Mouse (Mus musculus): ENCODE results near the gene Alox5ap. TPM values are rescaled to one million over a fixed set of nuclear protein-coding genes. Genes with fewer than 3 reads are reported as not detected.
A peak's percentile ranks its signal among the peaks of the same experiment; 100 is the strongest.

Alox5ap gene
- polyA plus RNA-seq, 1 experiment from 2014 or later = 8.3 TPM

DNA sequence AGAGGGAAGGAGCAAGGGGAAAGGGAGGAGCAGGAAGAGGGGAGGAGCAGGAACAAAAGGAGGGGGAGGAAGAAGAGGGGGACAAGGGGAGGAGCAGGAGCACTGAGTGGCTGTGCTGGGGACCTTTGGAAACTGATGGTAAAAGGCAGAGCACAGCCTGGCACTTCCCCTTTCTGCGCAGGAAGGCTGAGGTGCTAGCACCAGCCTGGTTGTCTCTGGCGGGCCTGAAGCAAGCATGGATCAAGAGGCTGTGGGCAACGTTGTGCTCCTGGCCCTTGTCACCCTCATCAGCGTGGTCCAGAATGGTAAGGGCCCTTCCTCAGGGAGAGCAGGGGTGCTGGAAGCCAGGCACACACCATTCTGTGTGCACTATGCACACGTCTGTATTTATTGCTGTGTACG is 312 bp downstream of the Alox5ap start:
- Histone ChIP-seq H3K27ac (replicated peaks) (no peak overlapping the region), H3K4me3 (no peak overlapping the region), H3K9ac (replicated peaks) (no peak overlapping the region), H3K36me3 (no peaks in the 10 kb centered on the region), H3K27me3 (no peaks in the 10 kb centered on the region), H3K4me2 (replicated peaks) (no peak overlapping the region), H3K4me1 (no peaks in the 10 kb centered on the region), H3K9me3 (no peaks in the 10 kb centered on the region)
- WGBS = 63% methylated on average over 6 of the region's 6 CpGs
- no peak for ATAC-seq (replicated peaks)

DNA sequence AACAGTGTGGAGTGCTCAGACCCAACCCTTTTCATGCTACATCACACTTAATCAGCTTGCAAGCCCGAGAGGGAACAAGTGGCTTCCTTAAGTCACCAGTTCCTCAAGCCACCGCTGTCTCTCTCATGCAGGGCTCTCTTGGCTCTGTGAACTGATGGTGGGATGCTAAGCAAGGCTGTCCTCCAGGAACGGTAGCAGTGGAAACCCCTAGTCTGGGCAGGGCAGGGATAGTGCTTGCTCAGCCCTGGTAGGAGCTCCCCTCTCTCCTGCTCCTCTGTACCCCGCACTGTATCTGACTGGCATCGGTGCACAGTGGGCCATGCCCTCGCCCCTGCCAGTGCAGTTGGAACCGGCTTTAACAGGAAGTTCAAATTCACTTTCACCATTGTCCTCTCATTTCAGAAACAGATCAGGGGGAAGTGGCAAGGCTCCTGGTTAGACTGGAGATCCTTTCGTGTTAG is 2.2 kb downstream of the Alox5ap start:
- Histone ChIP-seq H3K27me3 (no peaks in the 10 kb centered on the region), H3K9ac (replicated peaks) (no peak overlapping the region), H3K4me3 (no peak overlapping the region), H3K9me3 (no peaks in the 10 kb centered on the region), H3K4me1 (no peaks in the 10 kb centered on the region), H3K4me2 (replicated peaks) (no peak overlapping the region), H3K27ac (replicated peaks) (no peak overlapping the region), H3K36me3 (no peaks in the 10 kb centered on the region)
- no peak for ATAC-seq (replicated peaks)
- WGBS = 81% methylated on average over 8 of the region's 8 CpGs

DNA sequence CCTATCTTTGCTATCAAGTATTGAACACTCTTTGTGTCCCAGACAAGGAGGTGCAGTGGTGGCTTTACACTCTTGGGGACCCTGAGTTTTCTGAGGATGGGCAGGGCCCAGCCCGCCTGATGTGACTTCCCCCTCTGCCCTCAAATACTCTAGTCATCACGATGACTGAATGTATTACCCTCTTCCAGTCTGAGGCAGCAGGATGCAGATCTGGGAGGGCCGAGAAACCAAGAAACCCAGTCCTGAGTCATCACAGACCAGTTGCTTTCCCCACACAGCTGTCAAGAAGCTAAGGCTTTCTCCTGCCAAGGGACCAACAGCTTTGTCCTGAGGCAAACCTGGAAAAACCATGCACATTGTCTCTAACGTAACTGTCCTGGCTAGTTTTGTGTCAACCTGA is 2.9 kb downstream of the Alox5ap start:
- Histone ChIP-seq H3K9ac (replicated peaks) (no peak overlapping the region), H3K4me3 (no peak overlapping the region), H3K4me2 (replicated peaks) (no peak overlapping the region), H3K27ac (replicated peaks) (no peak overlapping the region), H3K36me3 (no peaks in the 10 kb centered on the region), H3K27me3 (no peaks in the 10 kb centered on the region), H3K4me1 (no peaks in the 10 kb centered on the region), H3K9me3 (no peaks in the 10 kb centered on the region)
- 80% methylated on average over 4 of the region's 4 CpGs for WGBS
- no peak for ATAC-seq (replicated peaks)

DNA sequence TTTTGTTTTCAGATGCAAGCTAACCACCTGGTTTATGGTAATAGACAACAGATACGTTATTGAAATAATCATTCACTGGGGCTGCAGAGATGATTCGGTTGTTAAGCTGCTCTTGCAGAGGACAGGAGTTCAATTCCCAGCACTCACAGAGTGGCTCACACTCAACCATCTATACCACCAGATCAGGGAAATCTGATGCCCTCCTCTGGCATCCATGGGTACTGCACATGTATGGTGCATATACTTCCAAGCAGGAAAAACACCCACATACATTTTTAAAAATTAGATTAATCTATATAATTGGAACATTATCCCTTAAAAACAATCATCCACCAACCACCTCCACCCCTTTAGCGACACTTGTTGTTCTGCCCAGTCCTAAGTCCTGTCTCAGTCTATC is 6.7 kb downstream of the Alox5ap start:
- 96% methylated on average over 3 of the region's 3 CpGs for WGBS
- no peak for ATAC-seq (replicated peaks)
- H3K36me3 ChIP-seq = no peaks in the 10 kb centered on the region

DNA sequence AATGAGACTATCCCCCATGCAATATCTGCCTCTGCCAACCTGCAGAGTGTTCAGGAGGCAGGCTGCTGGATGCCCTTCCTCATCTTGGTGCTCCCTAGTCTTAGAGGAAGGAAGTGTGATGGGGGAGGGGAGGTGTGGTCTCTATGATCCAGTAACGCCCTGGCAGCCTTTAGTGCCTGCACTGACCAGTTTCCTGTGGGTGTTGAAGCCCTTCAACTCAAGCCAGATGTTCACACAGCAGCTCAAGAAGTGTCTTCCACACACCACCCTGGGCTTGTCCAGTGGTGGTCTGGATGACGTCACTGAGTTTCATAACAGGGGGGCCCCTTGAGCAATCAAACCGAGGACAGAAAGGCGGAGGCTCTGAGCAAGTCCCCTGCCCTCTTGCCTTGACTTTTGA is 8.0 kb downstream of the Alox5ap start:
- ATAC-seq (replicated peaks) = no peak
- no peak overlapping the region for H3K4me2 ChIP-seq (replicated peaks)
- H3K4me1 ChIP-seq = no peaks in the 10 kb centered on the region
- H3K9me3 ChIP-seq = 0 out of 2 replicates have a peak, but pooled peaks cover 3% of the 10 kb centered on the region
- H3K27me3 ChIP-seq = no peaks in the 10 kb centered on the region
- H3K27ac ChIP-seq (replicated peaks) = no peak overlapping the region
- H3K9ac ChIP-seq (replicated peaks) = no peak overlapping the region
- H3K4me3 ChIP-seq = no peak overlapping the region
- H3K36me3 ChIP-seq = no peaks in the 10 kb centered on the region
- 83% methylated on average over 4 of the region's 4 CpGs for WGBS

More for the DNA sequence above, 6.7 kb downstream of the Alox5ap start:
- H3K4me2 ChIP-seq (replicated peaks) = no peak overlapping the region
- no peak overlapping the region for H3K27ac ChIP-seq (replicated peaks)
- H3K9ac ChIP-seq (replicated peaks) = no peak overlapping the region
- no peaks in the 10 kb centered on the region for H3K4me1 ChIP-seq
- no peaks in the 10 kb centered on the region for H3K27me3 ChIP-seq
- H3K4me3 ChIP-seq = no peak overlapping the region
- 0 out of 2 replicates have a peak, but pooled peaks cover 3% of the 10 kb centered on the region for H3K9me3 ChIP-seq

DNA sequence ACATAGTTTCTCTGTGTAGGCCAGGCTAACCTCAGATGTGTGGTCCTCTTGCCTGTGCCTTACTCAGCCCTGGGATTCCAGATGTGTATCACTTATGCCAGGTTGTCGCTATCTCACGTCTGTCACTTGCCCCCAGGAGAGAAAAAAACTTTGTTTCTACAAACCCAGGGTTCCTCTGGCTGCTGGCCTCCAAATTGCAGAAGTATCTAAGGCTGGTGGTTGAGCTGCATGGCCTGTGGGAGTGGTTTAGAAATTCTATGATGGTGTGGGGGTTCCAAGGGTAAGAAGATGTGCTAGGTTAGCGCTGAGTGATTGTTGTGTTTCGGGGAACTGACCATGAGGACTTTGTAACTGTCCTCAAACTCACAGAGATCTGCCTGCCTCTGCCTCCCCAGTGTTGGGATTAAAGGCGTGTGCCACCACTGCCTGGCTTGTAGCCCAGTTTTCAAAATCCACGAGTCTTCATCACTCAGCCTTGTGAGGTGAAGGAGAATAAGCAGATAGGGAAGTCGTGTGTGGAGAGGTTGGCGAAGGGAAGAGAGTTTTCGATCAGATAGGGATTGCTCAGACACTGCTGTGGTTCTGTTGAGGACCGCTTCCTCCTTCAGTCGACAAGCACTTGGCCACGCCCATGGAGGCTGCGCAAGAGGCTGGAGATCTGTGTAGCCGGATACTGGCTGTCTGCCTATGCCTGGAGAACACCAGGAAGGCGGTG is 10.0 kb downstream of the Alox5ap start:
- Histone ChIP-seq H3K9me3 (0 out of 2 replicates have a peak, but pooled peaks cover 3% of the 10 kb centered on the region), H3K4me2 (replicated peaks) (no peak overlapping the region), H3K27me3 (no peaks in the 10 kb centered on the region), H3K4me3 (no peak overlapping the region), H3K9ac (replicated peaks) (no peak overlapping the region), H3K36me3 (no peaks in the 10 kb centered on the region), H3K27ac (replicated peaks) (no peak overlapping the region), H3K4me1 (peaks cover 6% of the 10 kb centered on the region; the same call in 1 of the 2 replicates)
- 90% methylated on average over 15 of the region's 15 CpGs for WGBS
- ATAC-seq (replicated peaks) = no peak

DNA sequence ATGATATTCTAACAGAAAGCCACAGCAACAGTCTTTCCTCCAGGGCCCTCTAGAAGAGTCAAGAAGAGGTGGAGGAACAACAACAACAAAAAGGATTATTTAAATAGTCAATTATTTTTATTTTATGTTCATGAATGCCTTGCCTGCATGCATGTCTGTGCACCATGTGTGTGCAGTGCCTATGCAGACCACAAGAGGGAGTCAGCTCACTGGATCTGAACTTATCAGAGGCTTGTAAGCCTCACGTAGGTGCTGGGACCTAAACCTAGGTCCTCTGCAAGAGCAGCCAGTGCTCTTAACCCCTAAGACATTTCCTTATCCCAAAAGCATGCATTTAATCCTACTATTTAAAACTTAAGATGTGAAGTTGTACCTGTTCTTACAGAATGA is 10.5 kb downstream of the Alox5ap start:
- Histone ChIP-seq H3K4me3 (no peak overlapping the region), H3K27ac (replicated peaks) (no peak overlapping the region), H3K9me3 (0 out of 2 replicates have a peak, but pooled peaks cover 3% of the 10 kb centered on the region), H3K36me3 (no peaks in the 10 kb centered on the region), H3K27me3 (no peaks in the 10 kb centered on the region), H3K9ac (replicated peaks) (no peak overlapping the region), H3K4me1 (peaks cover 6% of the 10 kb centered on the region; the same call in 1 of the 2 replicates), H3K4me2 (replicated peaks) (no peak overlapping the region)
- ATAC-seq (replicated peaks) = no peak
- WGBS = 82% methylated on average over 1 of the region's 1 CpGs

DNA sequence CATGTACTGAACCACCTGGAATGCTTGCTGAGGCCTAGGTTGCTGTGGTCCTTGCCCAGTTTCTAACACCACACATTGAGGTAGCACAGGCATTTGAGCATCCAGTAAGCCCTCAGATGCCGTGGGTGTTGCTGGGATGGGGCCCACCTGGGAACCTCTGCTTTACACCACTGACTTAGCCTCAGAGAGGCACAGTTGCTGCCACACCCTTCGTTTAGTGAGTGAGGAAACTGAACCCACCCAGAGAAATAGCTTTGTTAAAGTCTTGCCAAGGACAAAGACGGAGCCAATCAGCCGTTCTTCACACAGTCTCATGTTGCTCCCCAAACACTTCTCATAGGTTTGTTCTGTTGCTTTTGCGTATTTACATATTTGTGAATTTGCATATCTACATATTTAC is 13.0 kb downstream of the Alox5ap start:
- Histone ChIP-seq H3K4me1 (peaks cover 6% of the 10 kb centered on the region; the same call in 1 of the 2 replicates), H3K9me3 (0 out of 2 replicates have a peak, but pooled peaks cover 3% of the 10 kb centered on the region), H3K36me3 (no peaks in the 10 kb centered on the region), H3K9ac (replicated peaks) (no peak overlapping the region), H3K27me3 (no peaks in the 10 kb centered on the region), H3K4me2 (replicated peaks) (no peak overlapping the region), H3K27ac (replicated peaks) (no peak overlapping the region), H3K4me3 (no peak overlapping the region)
- 79% methylated on average over 5 of the region's 5 CpGs for WGBS
- ATAC-seq (replicated peaks) = no peak

DNA sequence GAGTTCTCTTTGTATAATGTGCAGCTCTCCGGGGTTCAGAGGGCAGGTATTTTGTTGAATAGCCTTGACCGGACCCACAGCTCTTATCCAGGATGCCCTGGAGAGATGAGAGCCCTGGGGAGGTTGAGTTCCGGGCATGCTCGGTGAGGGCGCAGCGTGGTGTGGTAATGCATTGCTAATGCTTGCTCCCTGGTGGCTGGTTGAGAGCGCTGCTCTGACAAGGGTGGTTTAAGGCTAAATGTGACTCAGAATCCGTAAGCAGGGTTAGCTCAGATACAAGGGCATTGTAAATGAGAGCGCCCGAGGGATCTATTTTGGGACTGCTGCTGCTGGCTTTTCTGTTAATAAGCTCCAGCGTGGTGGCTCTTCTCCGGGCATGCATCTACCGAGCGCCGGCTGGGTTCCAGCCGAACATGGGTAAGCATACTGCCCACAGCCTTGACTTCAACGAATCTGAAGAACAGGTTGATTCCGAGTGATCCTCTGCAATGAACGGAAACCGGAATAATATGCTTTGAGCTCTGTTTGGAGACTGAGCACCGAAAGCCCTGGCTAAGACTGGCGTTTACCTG is 14.8 kb downstream of the Alox5ap start:
- H3K9ac ChIP-seq (replicated peaks) = peak overlapping the region; percentile 4; the same call in 1 of the 2 replicates
- peak overlapping the region; percentile 14; the same call in 1 of the 2 replicates for H3K4me3 ChIP-seq
- H3K27me3 ChIP-seq = no peaks in the 10 kb centered on the region
- WGBS = 30% methylated on average over 22 of the region's 22 CpGs
- H3K4me2 ChIP-seq (replicated peaks) = peak overlapping the region; percentile 33
- no peaks in the 10 kb centered on the region for H3K36me3 ChIP-seq
- peaks cover 6% of the 10 kb centered on the region; the same call in 1 of the 2 replicates for H3K4me1 ChIP-seq
- peak overlapping the region; percentile 46 for H3K27ac ChIP-seq (replicated peaks)
- peak; percentile 53; the same call in 1 of the 2 replicates for ATAC-seq (replicated peaks)
- 0 out of 2 replicates have a peak, but pooled peaks cover 3% of the 10 kb centered on the region for H3K9me3 ChIP-seq

DNA sequence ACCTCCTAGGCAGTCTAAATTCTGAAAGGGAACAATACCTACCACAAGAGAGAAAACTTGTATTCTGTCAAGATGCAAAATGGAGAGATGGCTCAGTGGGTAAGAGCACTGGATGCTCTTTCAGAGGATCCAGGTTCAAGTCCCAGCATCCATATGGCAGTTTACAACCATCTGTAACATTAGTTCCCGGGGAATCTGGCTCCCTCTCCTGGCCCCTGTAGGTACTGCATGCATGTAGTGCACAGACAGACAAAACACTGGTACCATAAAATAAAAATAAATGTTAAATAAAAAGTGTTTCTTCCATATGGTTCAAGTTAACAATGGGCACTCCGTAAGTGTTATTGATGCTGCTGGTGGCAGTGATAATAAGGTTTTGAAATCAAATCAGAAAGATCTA is 18.4 kb downstream of the Alox5ap start:
- Histone ChIP-seq H3K27ac (replicated peaks) (no peak overlapping the region), H3K4me3 (no peak overlapping the region)

DNA sequence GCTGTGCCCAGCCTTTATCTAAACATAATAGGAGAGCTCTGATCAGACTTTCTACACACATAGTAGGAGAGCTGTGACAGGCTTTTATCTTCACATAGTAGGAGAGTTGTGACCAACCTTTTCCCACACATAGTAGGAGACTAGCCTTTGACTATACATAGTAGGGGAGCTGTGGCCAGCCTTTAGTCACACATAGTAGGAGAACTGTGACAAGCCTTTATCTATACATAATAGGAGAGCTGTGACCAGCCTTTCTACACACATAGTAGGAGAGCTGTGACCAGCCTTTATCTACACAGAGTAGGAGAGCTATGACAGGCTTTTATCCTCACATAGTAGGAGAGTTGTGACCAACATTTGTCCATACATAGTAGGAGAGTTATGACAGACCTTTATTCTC is 19.3 kb downstream of the Alox5ap start:
- no peak for ATAC-seq (replicated peaks)
- Histone ChIP-seq H3K9ac (replicated peaks) (no peak overlapping the region), H3K36me3 (no peaks in the 10 kb centered on the region), H3K9me3 (no peaks in the 10 kb centered on the region), H3K27ac (replicated peaks) (no peak overlapping the region), H3K4me3 (no peak overlapping the region), H3K27me3 (no peaks in the 10 kb centered on the region), H3K4me1 (peaks cover 13% of the 10 kb centered on the region), H3K4me2 (replicated peaks) (no peak overlapping the region)

More for the DNA sequence above, 18.4 kb downstream of the Alox5ap start:
- WGBS = 86% methylated on average over 2 of the region's 2 CpGs
- H3K4me2 ChIP-seq (replicated peaks) = no peak overlapping the region
- no peaks in the 10 kb centered on the region for H3K27me3 ChIP-seq
- no peaks in the 10 kb centered on the region for H3K36me3 ChIP-seq
- no peaks in the 10 kb centered on the region for H3K9me3 ChIP-seq
- peaks cover 13% of the 10 kb centered on the region for H3K4me1 ChIP-seq
- no peak for ATAC-seq (replicated peaks)
- H3K9ac ChIP-seq (replicated peaks) = no peak overlapping the region

DNA sequence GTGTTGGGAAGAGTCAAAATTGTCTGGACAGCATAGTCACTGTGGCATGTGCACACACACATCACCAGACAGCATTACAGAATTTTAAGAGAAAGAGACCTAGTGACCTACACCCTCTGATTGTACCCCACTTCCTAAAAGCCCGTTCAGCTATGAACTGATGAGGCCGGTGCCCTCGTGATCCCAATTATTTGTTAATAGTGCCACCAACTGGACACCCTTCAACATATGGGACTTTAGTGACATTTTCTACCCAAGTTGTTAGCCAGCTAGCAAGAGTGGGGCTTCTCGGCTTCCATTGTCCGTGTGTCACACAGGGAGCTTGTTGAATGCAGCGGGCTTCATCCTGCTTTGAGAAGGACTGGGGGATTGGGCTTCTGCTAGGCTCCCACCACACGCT is 21.5 kb downstream of the Alox5ap start:
- Histone ChIP-seq H3K36me3 (no peaks in the 10 kb centered on the region), H3K9ac (replicated peaks) (no peak overlapping the region), H3K4me2 (replicated peaks) (no peak overlapping the region), H3K27ac (replicated peaks) (no peak overlapping the region), H3K27me3 (no peaks in the 10 kb centered on the region), H3K4me1 (peaks cover 7% of the 10 kb centered on the region; the same call in 1 of the 2 replicates), H3K4me3 (no peak overlapping the region), H3K9me3 (no peaks in the 10 kb centered on the region)
- 37% methylated on average over 7 of the region's 7 CpGs for WGBS
- no peak; the same call in 1 of the 2 replicates for ATAC-seq (replicated peaks)
